Comparison of ENCODE assay signal across 19 mouse cellular contexts in genomic region chr4:66158714-66159113, GRCm38 (mm10).
"Had no signal": no experiment of that assay in that cellular context is flagged by ENCODE, and none has a peak within 500 bp of the region (broad histone marks: within the 10 kb centered on the region; RNA-seq: fewer than 3 reads in every experiment).

No protein-coding gene starts in this region.

- H3K27me3 ChIP-seq: midbrain, embryonic 12.5 days; neural tube, embryonic 13.5 days; neural tube, embryonic 15.5 days had no signal

- ATAC-seq: midbrain, embryonic 16.5 days had no signal

- DNase-seq: lung, adult 18-20 months; lung, embryonic 14.5 days; lung, postnatal 10 days; lung, postnatal 4 days; midbrain, embryonic 14.5 days; retina, postnatal 1 day; right cerebral cortex, adult 18-20 months; right cerebral cortex, postnatal 25 days; right cerebral cortex, postnatal 4 days; spleen, adult 18-20 months; thymus, adult 18-20 months; thymus, postnatal 14 days; thymus, postnatal 36 days had no signal

- H3K4me3 ChIP-seq: midbrain, embryonic 10.5 days; midbrain, embryonic 12.5 days; myocyte; neural tube, embryonic 13.5 days; neural tube, embryonic 15.5 days had no signal

- H3K4me1 ChIP-seq: midbrain, embryonic 10.5 days; midbrain, embryonic 12.5 days; neural tube, embryonic 13.5 days; neural tube, embryonic 15.5 days had no signal

- H3K27ac ChIP-seq: midbrain, embryonic 10.5 days; midbrain, embryonic 12.5 days; neural tube, embryonic 13.5 days; neural tube, embryonic 15.5 days had no signal
